Mouse (Mus musculus): ENCODE measurements around the gene 4933427D14Rik. TPM values are rescaled to one million over a fixed set of nuclear protein-coding genes. Genes with fewer than 3 reads are reported as not detected.

The 4933427D14Rik gene
- total RNA-seq, 2 experiments from 2014 or later, result 36.3 to 37.6 TPM

DNA sequence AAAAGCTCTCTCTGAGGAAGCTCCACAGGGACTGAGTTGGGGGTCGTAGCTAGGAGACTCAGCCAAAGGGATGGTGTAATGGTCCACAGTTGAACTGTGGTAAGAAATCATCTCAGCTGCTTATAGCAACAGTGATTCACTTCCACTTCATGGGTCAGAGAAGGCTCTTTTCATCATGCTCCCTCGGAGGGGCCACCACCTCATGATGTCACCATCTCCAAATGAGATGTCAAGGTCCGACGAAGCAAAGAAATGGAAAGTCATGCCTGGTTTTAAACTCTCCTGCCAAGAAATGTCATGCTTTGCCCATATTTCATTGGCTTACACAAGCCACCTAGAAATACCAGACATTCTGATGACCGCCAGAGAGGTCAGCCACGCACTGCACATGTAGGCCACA, 86.9 kb downstream of the 4933427D14Rik start:
- intact Hi-C loops (cut with DNase I), result no loop called here
- DNase-seq, result no peak

DNA sequence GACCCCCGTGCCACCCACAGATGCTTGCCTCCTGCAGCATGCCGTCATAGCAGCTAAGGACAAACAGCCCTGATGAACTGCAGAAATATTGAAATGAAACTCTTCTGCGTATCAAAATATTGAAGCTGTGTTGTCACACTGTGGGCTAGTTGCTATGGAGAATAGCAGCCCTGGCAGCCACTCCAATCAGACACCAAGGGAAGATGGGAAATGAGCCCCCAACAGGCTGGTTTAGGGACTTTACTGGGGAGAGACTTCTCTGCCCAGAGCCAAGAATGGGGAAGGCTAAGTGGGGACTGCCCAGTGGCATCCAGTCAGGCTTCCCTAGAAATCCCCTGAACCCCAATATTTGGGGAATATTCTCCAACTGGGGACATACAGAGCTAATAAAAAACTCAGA, 88.6 kb downstream of the 4933427D14Rik start:
- intact Hi-C loops (cut with DNase I), result no loop called here
- no peak for DNase-seq

DNA sequence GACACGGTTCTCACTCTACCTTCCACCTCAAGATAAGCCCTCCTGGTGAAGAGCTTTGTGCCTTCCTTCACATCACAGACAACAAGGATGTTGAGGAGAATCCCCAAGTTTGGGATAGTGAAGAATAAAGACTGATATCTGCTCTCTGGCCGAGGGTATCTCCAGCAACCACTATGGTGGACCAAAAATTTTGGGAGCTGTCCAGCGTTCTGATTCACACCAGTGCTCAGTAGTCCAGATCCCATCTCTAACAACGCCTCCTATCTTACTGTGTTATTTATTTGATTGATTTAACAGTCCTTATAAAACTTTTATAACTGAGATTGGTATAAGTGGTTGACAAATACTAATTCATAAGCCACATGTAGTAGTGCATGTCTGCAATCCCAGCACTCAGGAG, 94.0 kb downstream of the 4933427D14Rik start:
- no peak for DNase-seq
- intact Hi-C loops (cut with DNase I), result no loop called here

DNA sequence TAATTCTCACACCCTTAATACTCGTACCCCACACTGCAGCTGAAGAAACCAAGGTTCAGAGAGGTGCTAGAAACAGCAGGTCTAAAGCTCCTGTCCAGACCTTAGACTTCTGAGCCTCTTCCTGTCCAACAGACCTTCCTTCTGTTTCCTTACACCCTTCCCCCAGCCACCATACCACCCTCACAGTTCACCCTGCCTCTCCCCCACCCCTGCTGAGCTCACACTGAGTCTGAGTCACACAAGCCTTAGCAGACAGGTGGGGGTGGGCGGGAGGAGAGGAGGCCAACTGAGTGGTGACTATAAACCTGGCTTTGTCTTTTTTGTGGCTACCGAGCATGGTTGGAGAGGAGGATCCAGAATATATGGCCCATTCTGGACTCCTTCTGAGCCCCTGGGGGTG, 96.5 kb downstream of the 4933427D14Rik start:
- no peak for DNase-seq
- intact Hi-C loops (cut with DNase I), result no loop called here

DNA sequence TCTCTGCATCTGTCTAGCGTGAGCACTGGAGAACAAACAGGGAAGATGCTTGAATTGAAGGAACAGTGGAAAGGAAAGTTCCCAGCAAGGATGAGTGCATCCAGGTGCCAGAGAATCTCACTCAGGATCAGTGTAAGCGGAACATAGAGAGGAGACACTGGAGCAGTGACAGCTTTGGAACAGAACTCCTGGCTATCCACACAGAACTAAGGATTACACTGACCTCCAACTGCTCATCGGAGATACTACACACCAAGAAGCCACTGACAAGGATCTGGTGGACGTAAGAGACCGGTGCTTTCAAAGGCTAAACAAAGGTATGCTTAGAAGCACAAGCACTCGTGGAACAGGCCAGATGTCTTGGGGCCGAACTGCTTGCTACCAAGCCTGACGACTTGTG, 103.0 kb downstream of the 4933427D14Rik start:
- intact Hi-C loops (cut with DNase I), result no loop called here
- no peak for DNase-seq

Other genes with a start within 250 kb of the 4933427D14Rik start
- gene Aipl1, start 169.9 kb downstream of the 4933427D14Rik start, total RNA-seq (2021), result under 1 TPM; 0.14 to 0.26 TPM
- gene Pimreg, start 165.4 kb downstream of the 4933427D14Rik start, total RNA-seq (2021), result 1 to 10 TPM; 9.3 to 9.7 TPM
- 10 to 100 TPM; 20.9 to 25.5 TPM for gene Pitpnm3, start 71.7 kb downstream of the 4933427D14Rik start, total RNA-seq (2021)
- gene Gm43951, start 619 bp downstream of the 4933427D14Rik start, total RNA-seq (2021), result 10 to 100 TPM; 11.8 to 12.6 TPM
- 10 to 100 TPM; 54.9 to 61.7 TPM for gene Txndc17, start 88 bp upstream of the 4933427D14Rik start, total RNA-seq (2021)
- gene Med31, start 8.1 kb upstream of the 4933427D14Rik start, total RNA-seq (2021), result 10 to 100 TPM; 13.8 to 14.6 TPM
- 1 to 10 TPM; 7.2 to 9.8 TPM for gene Slc13a5, start 59.8 kb upstream of the 4933427D14Rik start, total RNA-seq (2021)
- gene Xaf1, start 94.2 kb upstream of the 4933427D14Rik start, total RNA-seq (2021), result 1 to 10 TPM in 1 of 2 experiments, under 1 TPM in 1; 0.70 to 1.2 TPM
- gene Fbxo39, start 107.0 kb upstream of the 4933427D14Rik start, total RNA-seq (2021), result not detected
- gene Tekt1, start 155.0 kb upstream of the 4933427D14Rik start, total RNA-seq (2021), result 1 to 10 TPM; 1.6 to 2.1 TPM
- gene Smtnl2, start 204.3 kb upstream of the 4933427D14Rik start, total RNA-seq (2021), result 1 to 10 TPM; 9.6 to 9.9 TPM
- gene Ggt6, start 228.1 kb upstream of the 4933427D14Rik start, total RNA-seq (2021), result not detected
- 10 to 100 TPM; 68.3 to 77.3 TPM for gene Mybbp1a, start 233.9 kb upstream of the 4933427D14Rik start, total RNA-seq (2021)